Mouse (Mus musculus) heart, adult 2 months (tissue): ENCODE results near the gene Tbc1d13. TPM values are rescaled to one million over a fixed set of nuclear protein-coding genes. Genes with fewer than 3 reads are reported as not detected.

Source experiments
- DNase-seq, 2 experiments: peaks; one replicate each; pipeline ENCODE4 v3.0.0; 2021
- H3K27ac ChIP-seq: fragments of 200-600 bp; 2 replicates; pipeline ENCODE4 v1.8.1; 2022
- H3K27me3 ChIP-seq: fragments of 200-500 bp; 2 replicates; pipeline ENCODE4 v1.6.1; 2012; ENCODE audit warnings: mild to moderate bottlenecking, low read length, inconsistent platforms, mixed read lengths; ENCODE audit not compliant: control insufficient read depth, insufficient read depth
- H3K36me3 ChIP-seq: fragments of 200-500 bp; 2 replicates; pipeline ENCODE4 v1.6.1; 2012; ENCODE audit warnings: low read length, inconsistent platforms; ENCODE audit not compliant: control insufficient read depth, insufficient read depth
- H3K4me1 ChIP-seq: fragments of 200-500 bp; 2 replicates; pipeline ENCODE4 v1.6.1; 2011; ENCODE audit warnings: low read length; ENCODE audit not compliant: control insufficient read depth, insufficient read depth
- H3K4me3 ChIP-seq: fragments of 200-600 bp; 2 replicates; pipeline ENCODE4 v1.8.1; 2022
- H3K79me2 ChIP-seq: fragments of 200-500 bp; replicated peaks from 2 replicates; pipeline ENCODE4 v1.6.1; 2012; ENCODE audit warnings: mild to moderate bottlenecking, inconsistent platforms, low read length, moderate library complexity, mixed read lengths; ENCODE audit not compliant: control insufficient read depth, insufficient read depth
- H3K9ac ChIP-seq: fragments of 200-500 bp; 2 replicates; pipeline ENCODE4 v1.6.1; 2012; ENCODE audit warnings: low read depth, mild to moderate bottlenecking, control low read depth, inconsistent platforms, low read length, mixed read lengths
- CTCF ChIP-seq: fragments of 200-600 bp; IDR thresholded peaks from 2 replicates; pipeline ENCODE4 v1.8.1; 2022; ENCODE audit warnings: antibody characterized with exemption, mild to moderate bottlenecking, moderate library complexity
- EP300 ChIP-seq: fragments of 200-500 bp; IDR thresholded peaks from 2 replicates; pipeline ENCODE4 v1.6.1; 2011; ENCODE audit warnings: low read depth, low read length, control low read depth; ENCODE audit not compliant: insufficient read depth
- POLR2A ChIP-seq: fragments of 200-500 bp; IDR thresholded peaks from 2 replicates; pipeline ENCODE4 v1.6.1; 2011; ENCODE audit warnings: mild to moderate bottlenecking, low read depth, low read length, control low read depth; ENCODE audit not compliant: insufficient read depth
- WGBS: fragments of 180-500 bp; shearing (Covaris S2); methylation state at CpG from one replicate; pipeline ENCODE4 v1.1.7; 2018; 5-methylcytosine and 5-hydroxymethylcytosine counted together
- intact Hi-C: fragments of 180-260 bp; cut with DNase I; formaldehyde crosslinking; loops from one replicate; pipeline ENCODE4 v1.15.1; 2025
- polyA plus RNA-seq: library from polyadenylated mRNA; depleted of rRNA; stranded (reverse); fragments of >200 nt; gene quantifications from 2 replicates; pipeline ENCODE4 v1.2.3, GENCODE M21; 2012
- total RNA-seq, 2 experiments: library from RNA; stranded (reverse); gene quantifications; 2 replicates each; pipeline ENCODE4 v1.2.3; 2021

Gene Tbc1d13
- total and polyA plus RNA-seq, 3 experiments, result 17.2 to 25.4 (median 17.4) TPM

DNA sequence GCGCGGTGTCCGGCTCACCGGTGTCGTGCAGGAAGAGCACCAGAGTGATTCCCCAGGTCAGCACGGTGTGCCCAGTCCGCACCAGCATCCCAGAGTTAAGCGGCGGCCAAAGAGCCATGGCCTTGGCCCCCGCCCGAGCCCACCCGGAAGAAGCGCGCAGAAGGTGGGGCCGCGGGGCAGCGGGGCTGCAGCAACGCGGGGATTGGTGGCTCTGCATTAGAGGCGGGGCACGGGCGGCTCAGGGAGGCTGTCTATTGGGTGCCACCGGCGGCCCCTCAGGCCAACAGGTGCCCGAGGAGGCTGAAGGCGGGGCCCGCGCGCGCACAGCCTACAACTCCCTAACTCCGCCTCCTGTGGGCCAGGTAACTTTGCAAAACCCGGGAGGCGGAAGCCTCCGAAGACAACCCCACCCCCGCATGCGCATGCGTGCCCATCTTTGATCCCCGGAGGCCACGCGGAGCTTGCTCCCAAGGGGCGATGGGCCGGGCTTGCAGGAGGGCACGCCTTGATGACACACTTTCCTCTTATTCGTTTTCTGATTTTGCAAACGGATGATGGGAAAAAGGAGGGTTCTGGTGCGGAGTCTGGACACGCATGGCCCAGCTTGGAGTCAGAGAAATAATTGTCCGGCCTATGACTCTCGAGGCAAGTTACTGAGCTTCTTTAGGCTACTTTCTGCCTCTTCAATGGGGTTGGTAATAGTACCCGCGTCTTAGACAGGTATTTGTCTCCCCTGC is 39.9 kb upstream of the Tbc1d13 start, which contains the start of gene Zdhhc12:
Gene Zdhhc12 (minus strand): TSS at position 178 of the 737 bp plus-strand sequence.
- TF ChIP-seq CTCF, result peak; percentile 20; the same call in 1 of the 2 replicates
- TF ChIP-seq POLR2A, result peak; percentile 60
- no peak for TF ChIP-seq EP300
- no peaks in the 10 kb centered on the region for H3K79me2 ChIP-seq
- DNase-seq, result peak; percentile 90 to 96
- H3K27me3 ChIP-seq, result no peaks in the 10 kb centered on the region
- under 1% methylated on average over 51 of the region's 51 CpGs for WGBS
- H3K4me3 ChIP-seq, result peak within 1 kb of the TSS; percentile 76
- no peaks in the 10 kb centered on the region for H3K36me3 ChIP-seq
- intact Hi-C loops, result loop anchor here (1.0 kb wide), 1 partner anchor 15 kb away; no protein-coding TSS in a partner anchor
- H3K27ac ChIP-seq, result peak within 1 kb of the TSS; percentile 86
- peak within 1 kb of the TSS; percentile 57 for H3K9ac ChIP-seq
- no peaks in the 10 kb centered on the region for H3K4me1 ChIP-seq

DNA sequence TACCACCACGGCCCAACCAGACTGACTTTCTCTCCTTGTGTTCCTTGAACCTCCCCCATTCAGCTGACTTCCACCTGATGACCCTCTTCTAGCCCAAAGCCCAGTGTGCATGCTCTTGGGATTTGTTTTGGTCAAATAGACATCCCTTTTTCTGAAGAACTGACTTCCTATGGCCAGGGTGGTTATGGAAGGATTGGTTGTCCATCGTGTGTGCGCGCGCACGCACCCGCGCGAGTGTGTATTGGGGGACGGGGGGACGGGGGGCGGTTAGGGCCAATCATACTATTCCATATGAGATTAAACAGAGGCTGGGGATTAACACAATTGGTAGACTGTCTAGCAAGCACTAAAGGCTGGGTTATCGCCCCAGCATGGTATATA is 39.3 kb upstream of the Tbc1d13 start:
- peak overlapping the region; percentile 76 for H3K4me3 ChIP-seq
- TF ChIP-seq EP300 (no peak), CTCF (no peak), POLR2A (no peak)
- H3K36me3 ChIP-seq, result no peaks in the 10 kb centered on the region
- WGBS, result 5% methylated on average over 13 of the region's 13 CpGs
- intact Hi-C loops, result no loop called here
- H3K27me3 ChIP-seq, result no peaks in the 10 kb centered on the region
- H3K4me1 ChIP-seq, result no peaks in the 10 kb centered on the region
- H3K79me2 ChIP-seq, result no peaks in the 10 kb centered on the region
- no peak for DNase-seq
- H3K27ac ChIP-seq, result peak overlapping the region; percentile 86
- H3K9ac ChIP-seq, result peak overlapping the region; percentile 5

DNA sequence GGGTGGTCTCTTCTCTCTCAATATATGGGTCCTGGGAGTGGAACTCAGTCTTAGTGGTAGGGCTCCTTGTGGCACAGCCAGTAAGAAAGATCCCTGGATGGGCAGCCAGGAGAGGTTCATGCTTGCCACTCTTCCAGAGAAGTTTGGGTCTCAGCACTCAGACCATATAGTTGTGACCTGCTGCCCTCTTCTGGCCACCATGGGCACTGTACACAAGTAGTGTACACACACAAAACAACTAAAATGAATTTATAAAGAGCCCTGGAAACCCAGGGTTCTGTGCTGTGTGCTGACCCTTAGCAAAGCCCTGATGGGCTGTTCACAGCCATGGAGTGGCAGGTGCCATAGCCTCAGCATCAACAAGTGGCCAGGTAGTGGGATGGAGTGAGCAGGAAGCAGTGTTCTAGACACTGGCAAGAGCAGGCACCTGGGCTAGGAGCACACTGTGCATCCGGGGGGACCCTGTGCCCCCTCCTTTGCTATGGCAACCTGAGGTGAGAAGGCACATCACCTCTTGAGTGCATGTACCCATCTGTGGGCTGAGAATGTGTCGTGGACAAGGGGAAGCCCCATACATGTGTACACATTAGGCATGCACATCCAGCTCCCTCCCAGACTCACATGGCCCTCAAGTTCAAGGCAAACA is 37.5 kb upstream of the Tbc1d13 start:
- Histone ChIP-seq H3K27me3 (no peaks in the 10 kb centered on the region), H3K9ac (no peak overlapping the region), H3K27ac (no peak overlapping the region), H3K36me3 (no peaks in the 10 kb centered on the region), H3K4me1 (no peaks in the 10 kb centered on the region), H3K4me3 (no peak overlapping the region), H3K79me2 (no peaks in the 10 kb centered on the region)
- peak; percentile 77; the same call in 1 of the 2 replicates for TF ChIP-seq EP300
- TF ChIP-seq POLR2A, result no peak
- peak; percentile 89 for TF ChIP-seq CTCF
- WGBS, result 80% methylated on average over 2 of the region's 2 CpGs
- DNase-seq, result peak; percentile 58 to 65
- intact Hi-C loops, result loop anchor here (2.0 kb wide), 1 partner anchor 53 kb away; no protein-coding TSS in a partner anchor

DNA sequence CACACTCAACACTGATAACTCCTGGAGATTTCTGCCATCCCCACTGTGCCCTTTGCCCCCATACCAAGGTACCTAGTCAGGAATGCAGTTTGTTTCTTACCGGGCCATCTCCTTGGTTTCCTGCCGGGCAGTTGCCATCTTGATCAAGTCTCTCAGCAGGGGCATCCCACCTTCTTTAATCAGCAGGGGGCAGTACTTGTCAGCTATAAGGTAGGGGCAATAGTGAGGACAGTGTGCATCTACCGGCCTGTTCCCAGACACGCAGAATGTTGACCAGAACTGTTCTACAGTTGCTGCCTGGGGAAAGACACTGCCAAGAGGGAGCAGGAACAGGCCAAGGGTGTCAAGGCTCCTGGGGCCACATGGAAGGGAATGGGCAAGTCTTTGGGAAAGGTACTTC is 33.3 kb upstream of the Tbc1d13 start:
- H3K36me3 ChIP-seq, result no peaks in the 10 kb centered on the region
- H3K4me3 ChIP-seq, result no peak overlapping the region
- no peaks in the 10 kb centered on the region for H3K79me2 ChIP-seq
- H3K27me3 ChIP-seq, result no peaks in the 10 kb centered on the region
- intact Hi-C loops, result loop anchor here (10.0 kb wide), 1 partner anchor 55 kb away; no protein-coding TSS in a partner anchor
- no peaks in the 10 kb centered on the region for H3K4me1 ChIP-seq
- H3K9ac ChIP-seq, result no peak overlapping the region
- no peak for TF ChIP-seq POLR2A
- peak; percentile 20 for TF ChIP-seq CTCF
- 65% methylated on average over 4 of the region's 4 CpGs for WGBS
- no peak for DNase-seq
- H3K27ac ChIP-seq, result no peak overlapping the region

DNA sequence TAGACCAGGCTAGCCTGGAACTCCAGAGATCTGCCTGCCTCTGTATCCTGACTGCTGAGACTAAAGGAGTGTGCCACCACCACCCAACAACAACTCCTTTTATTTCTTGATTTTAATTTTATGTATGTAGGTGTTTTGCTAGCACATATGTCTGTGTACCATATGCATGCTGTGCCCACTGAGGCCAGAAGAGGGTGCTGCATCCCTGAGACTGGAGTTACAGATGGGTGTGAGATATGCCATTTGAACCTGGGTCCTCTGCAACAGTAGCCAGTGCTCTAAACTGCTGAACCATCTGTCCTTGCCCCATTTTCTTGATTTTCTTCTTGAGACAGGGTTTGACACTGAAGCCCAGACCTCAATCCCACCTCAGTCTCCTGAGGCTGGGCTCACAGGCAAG is 27.2 kb upstream of the Tbc1d13 start:
- H3K4me3 ChIP-seq, result no peak overlapping the region
- intact Hi-C loops, result loop anchor here (10.0 kb wide), 1 partner anchor 48 kb away; no protein-coding TSS in a partner anchor
- H3K27ac ChIP-seq, result no peak overlapping the region
- 0 out of 2 replicates have a peak, but pooled peaks have one; percentile 18 for TF ChIP-seq EP300
- TF ChIP-seq CTCF, result peak; percentile 78
- no peak for TF ChIP-seq POLR2A
- no peaks in the 10 kb centered on the region for H3K27me3 ChIP-seq
- H3K79me2 ChIP-seq, result no peaks in the 10 kb centered on the region
- peak in 1 of 2 experiments; percentile 63 for DNase-seq
- no peaks in the 10 kb centered on the region for H3K4me1 ChIP-seq
- H3K36me3 ChIP-seq, result no peaks in the 10 kb centered on the region
- no peak overlapping the region for H3K9ac ChIP-seq

DNA sequence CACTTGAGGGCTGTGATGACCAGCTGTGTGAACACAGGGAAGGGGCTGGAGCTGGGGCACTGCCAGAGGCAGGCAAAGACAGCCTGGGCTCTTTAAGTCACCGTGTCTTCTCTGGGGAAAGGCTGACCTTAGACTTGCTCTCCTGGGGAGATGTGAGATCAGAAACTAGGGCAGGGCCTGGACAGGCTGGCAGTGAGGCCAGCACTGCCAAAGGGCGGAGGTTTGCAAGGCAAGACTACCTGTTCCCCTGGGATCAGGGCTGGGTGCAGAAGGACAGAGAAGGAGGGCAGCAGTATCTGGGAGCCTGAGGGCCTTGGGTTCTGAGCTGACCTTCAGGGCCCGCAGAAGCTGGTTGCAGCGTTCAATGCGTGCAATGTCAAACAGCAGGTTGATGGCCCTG is 25.9 kb upstream of the Tbc1d13 start:
- Histone ChIP-seq H3K4me1 (no peaks in the 10 kb centered on the region), H3K4me3 (no peak overlapping the region), H3K27ac (no peak overlapping the region), H3K36me3 (no peaks in the 10 kb centered on the region), H3K9ac (no peak overlapping the region), H3K79me2 (no peaks in the 10 kb centered on the region), H3K27me3 (no peaks in the 10 kb centered on the region)
- intact Hi-C loops, result loop anchor here (10.0 kb wide), 1 partner anchor 47 kb away; no protein-coding TSS in a partner anchor
- TF ChIP-seq CTCF, result no peak
- no peak for TF ChIP-seq POLR2A
- no peak for TF ChIP-seq EP300
- DNase-seq, result no peak
- WGBS, result 86% methylated on average over 5 of the region's 5 CpGs
